Mouse (Mus musculus) ovary, postnatal 10 days (tissue): ENCODE data around the gene Olfr1093.

Experiments used
- DNase-seq: peaks from one replicate; pipeline ENCODE4 v3.0.0; 2022; ENCODE audit warnings: low spot score

The Olfr1093 gene

GRCm38 (mm10) chr2:86782179-86782578 lies at the start of gene Olfr1093:
Gene Olfr1093 (plus strand): TSS chr2:86782479.
- DNase-seq: no peak

- no peak for DNase-seq
Measured at GRCm38 (mm10) chr2:86733601-86734000, 48.7 kb upstream of the Olfr1093 start, which contains the start of gene Olfr1089. Gene Olfr1089 (minus strand): TSS chr2:86733701.

GRCm38 (mm10) chr2:86758893-86759292 lies 23.4 kb upstream of the Olfr1093 start, which contains the start of gene Olfr1090:
Gene Olfr1090 (minus strand): TSS chr2:86758993.
- DNase-seq: no peak

- no peak for DNase-seq
Measured at GRCm38 (mm10) chr2:86761050-86761449, 21.2 kb upstream of the Olfr1093 start.

- no peak for DNase-seq
Measured at GRCm38 (mm10) chr2:86809918-86810317, 27.6 kb downstream of the Olfr1093 start, which contains the start of gene Olfr141. Gene Olfr141 (minus strand): TSS chr2:86810018.

GRCm38 (mm10) chr2:86824363-86824762 lies 42.1 kb downstream of the Olfr1093 start, which contains the start of gene Olfr1094:
Gene Olfr1094 (plus strand): TSS chr2:86824663.
- no peak for DNase-seq
